Mouse (Mus musculus) heart, embryonic 16.5 days (tissue): ENCODE measurements at regions not wholly inside any gene's neighbourhood (a gene's known extent, or its start where the extent isn't known, plus 50 kb on each side); places are given as distances from the start of the nearest gene placed in this dataset.

Source experiments
- ATAC-seq: fragments of 200-750 bp; cut with Nextera tagmentation; replicated peaks from 2 replicates; pipeline ENCODE4 v1.8.0; 2017; ENCODE audit warnings: moderate number of reproducible peaks; ENCODE audit not compliant: insufficient read depth, low FRiP score; ENCODE audit errors: extremely low read depth
- H3K27ac ChIP-seq: fragments of 300-500 bp; sonication (generic); 2 replicates; pipeline ENCODE4 v1.5.1; 2014; ENCODE audit warnings: mild to moderate bottlenecking, low read length, control low read depth, moderate library complexity
- H3K27me3 ChIP-seq: fragments of 300-500 bp; sonication (generic); 2 replicates; pipeline ENCODE4 v1.6.1; 2014; ENCODE audit warnings: low read length, mixed read lengths; ENCODE audit not compliant: control insufficient read depth, insufficient read depth
- H3K36me3 ChIP-seq: fragments of 300-500 bp; sonication (generic); 2 replicates; pipeline ENCODE4 v1.6.1; 2014; ENCODE audit not compliant: control insufficient read depth, insufficient read depth
- H3K4me1 ChIP-seq: fragments of 300-500 bp; sonication (generic); 2 replicates; pipeline ENCODE4 v1.6.1; 2014; ENCODE audit warnings: low read length, mixed read lengths; ENCODE audit not compliant: control insufficient read depth, insufficient read depth
- H3K4me2 ChIP-seq: fragments of 300-500 bp; sonication (generic); 2 replicates; pipeline ENCODE4 v1.6.1; 2014; ENCODE audit warnings: low read depth, mild to moderate bottlenecking, control low read depth, low read length
- H3K4me3 ChIP-seq: fragments of 300-500 bp; sonication (generic); 2 replicates; pipeline ENCODE4 v1.5.1; 2014; ENCODE audit warnings: mild to moderate bottlenecking, control low read depth, low read length
- H3K9ac ChIP-seq: fragments of 300-500 bp; sonication (generic); 2 replicates; pipeline ENCODE4 v1.6.1; 2014; ENCODE audit warnings: low read length, control low read depth
- H3K9me3 ChIP-seq: fragments of 300-500 bp; sonication (generic); replicated peaks from 2 replicates; pipeline ENCODE4 v1.6.1; 2016; ENCODE audit warnings: low read length; ENCODE audit not compliant: control insufficient read depth
- WGBS: fragments of 180-500 bp; shearing (Covaris S2); extraction: QIAGEN DNeasy Blood & Tissue Kit; methylation state at CpG from one replicate; pipeline ENCODE4 v1.1.7; 2014; 5-methylcytosine and 5-hydroxymethylcytosine counted together

DNA sequence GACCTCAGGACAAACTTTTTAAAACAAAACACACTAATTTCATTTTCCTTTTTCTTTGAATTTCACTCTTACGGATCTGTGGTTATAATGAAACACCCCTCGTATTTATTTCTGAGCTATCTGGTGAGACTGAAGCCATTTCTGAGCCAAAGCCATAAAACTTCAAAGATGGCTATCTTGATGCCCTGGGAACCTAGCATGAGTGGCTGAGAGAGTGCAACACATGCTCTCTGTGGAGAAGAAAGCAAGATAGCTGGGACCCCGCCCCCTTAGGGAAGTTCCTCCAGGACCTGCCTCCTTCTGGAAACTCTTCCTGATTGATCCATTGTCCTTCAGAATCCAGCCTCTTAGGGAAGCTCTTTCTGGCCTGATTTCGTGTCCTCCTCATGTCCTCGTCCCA lies 57.6 kb upstream of the Myb start:
- Histone ChIP-seq H3K36me3 (no peaks in the 10 kb centered on the region), H3K9ac (no peak overlapping the region), H3K4me1 (no peaks in the 10 kb centered on the region), H3K9me3 (0 out of 2 replicates have a peak, but pooled peaks cover 3% of the 10 kb centered on the region), H3K27ac (no peak overlapping the region), H3K27me3 (no peaks in the 10 kb centered on the region), H3K4me3 (no peak overlapping the region), H3K4me2 (no peak overlapping the region)
- no peak for ATAC-seq
- WGBS: 79% methylated on average over 5 of the region's 5 CpGs

DNA sequence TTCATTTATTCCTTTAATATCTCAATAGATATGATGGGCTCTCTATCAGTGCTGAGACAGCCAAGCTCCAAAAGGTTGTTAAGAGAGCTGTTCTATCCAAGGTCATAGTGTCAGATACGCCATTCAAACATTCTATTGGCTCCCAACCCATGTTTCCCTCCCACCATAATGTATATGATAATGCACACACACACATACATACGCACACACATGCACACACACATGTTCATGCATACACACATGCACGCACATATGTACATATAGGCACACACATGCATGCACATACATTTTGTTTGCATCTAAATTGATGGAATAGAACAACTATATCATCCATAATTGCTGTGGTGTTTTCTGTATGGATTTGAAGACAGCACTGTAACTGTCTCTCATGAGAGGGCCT lies 60.0 kb upstream of the Myb start:
- Histone ChIP-seq H3K9me3 (0 out of 2 replicates have a peak, but pooled peaks cover 3% of the 10 kb centered on the region), H3K4me2 (no peak overlapping the region), H3K9ac (no peak overlapping the region), H3K4me3 (no peak overlapping the region), H3K36me3 (no peaks in the 10 kb centered on the region), H3K27ac (no peak overlapping the region), H3K27me3 (no peaks in the 10 kb centered on the region), H3K4me1 (no peaks in the 10 kb centered on the region)
- ATAC-seq: no peak
- 88% methylated on average over 3 of the region's 3 CpGs for WGBS

DNA sequence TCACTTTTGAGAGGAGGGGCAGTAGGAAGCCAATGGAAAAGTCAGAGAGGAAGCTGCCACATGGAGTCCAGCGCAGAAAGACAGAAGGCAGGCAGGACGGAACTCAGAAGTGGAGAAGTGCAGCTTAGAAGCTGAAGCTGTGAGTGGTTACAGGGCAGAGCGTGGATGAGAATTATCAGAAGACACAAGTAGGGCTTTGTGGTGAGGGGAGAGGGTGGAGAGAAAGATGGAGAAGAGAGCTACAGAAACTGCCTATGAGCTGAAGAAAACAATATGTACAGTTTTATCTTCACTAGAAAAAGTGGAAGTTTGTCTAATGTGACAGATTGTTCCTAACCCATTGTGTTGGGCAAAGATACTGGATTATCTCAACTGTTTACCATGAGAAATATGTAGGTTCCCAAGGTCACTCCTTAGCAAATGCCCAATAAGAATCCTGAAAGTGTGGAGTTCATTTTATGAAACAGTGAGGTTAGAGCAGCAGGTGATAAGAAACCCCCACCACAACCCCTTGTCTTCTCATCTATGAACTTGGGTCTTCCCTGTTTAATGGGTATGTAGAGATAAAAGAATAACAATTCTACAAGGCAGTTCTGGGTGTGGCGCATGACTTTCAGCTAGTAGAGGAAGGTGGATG lies 60.6 kb upstream of the Myb start:
- H3K4me1 ChIP-seq: no peaks in the 10 kb centered on the region
- H3K27me3 ChIP-seq: no peaks in the 10 kb centered on the region
- no peak overlapping the region for H3K4me3 ChIP-seq
- 0 out of 2 replicates have a peak, but pooled peaks cover 3% of the 10 kb centered on the region for H3K9me3 ChIP-seq
- no peaks in the 10 kb centered on the region for H3K36me3 ChIP-seq
- no peak for ATAC-seq
- no peak overlapping the region for H3K9ac ChIP-seq
- H3K4me2 ChIP-seq: no peak overlapping the region
- no peak overlapping the region for H3K27ac ChIP-seq
- WGBS: 86% methylated on average over 4 of the region's 4 CpGs

DNA sequence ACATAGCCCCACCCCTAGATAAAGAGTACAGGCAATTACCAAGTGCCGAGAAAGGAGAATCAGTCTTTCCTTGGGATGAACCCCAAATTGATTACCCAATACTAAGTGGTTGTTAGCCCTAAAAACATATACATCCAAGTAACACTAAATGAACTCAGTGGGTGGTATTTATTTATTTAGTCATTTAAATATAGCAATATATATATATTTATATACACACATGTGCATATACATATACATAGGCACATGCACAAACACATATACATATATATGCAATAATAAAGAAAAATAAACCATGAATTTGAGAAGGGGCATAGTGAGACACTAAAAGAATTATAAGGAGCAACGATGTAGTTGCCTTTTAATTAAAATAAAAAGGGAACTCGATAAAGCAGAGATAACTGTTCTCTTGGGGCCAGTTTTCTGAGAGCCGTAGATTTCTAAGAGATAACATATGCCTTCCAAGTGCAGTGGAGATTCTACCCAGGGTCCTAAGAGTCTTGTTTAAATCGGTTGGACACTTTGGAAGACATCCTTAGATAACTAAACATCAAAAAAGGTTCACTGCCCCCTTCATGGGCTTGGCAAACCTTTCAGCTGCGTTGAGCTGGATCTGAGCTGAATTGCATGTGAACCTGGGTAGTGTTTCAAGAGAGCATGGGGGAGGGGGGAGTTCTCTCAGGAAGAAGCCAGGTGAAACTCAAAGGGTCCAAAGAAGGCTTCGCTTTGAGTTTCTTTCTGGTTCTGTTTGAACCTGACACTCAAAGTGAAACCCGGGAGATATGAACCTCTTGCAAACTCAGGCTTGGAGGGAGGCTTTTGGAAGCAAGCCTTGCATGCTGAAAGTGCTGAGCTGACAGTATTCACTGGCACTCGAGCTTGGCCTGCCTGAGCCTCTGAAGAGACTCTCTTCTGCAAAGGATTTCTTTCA lies 61.6 kb upstream of the Myb start:
- Histone ChIP-seq H3K9ac (no peak overlapping the region), H3K9me3 (no peaks in the 10 kb centered on the region), H3K27me3 (no peaks in the 10 kb centered on the region), H3K36me3 (no peaks in the 10 kb centered on the region), H3K4me2 (no peak overlapping the region), H3K27ac (no peak overlapping the region; the same call in 1 of the 2 replicates), H3K4me3 (no peak overlapping the region), H3K4me1 (no peaks in the 10 kb centered on the region)
- 55% methylated on average over 9 of the region's 9 CpGs for WGBS
- no peak; the same call in 1 of the 2 replicates for ATAC-seq

DNA sequence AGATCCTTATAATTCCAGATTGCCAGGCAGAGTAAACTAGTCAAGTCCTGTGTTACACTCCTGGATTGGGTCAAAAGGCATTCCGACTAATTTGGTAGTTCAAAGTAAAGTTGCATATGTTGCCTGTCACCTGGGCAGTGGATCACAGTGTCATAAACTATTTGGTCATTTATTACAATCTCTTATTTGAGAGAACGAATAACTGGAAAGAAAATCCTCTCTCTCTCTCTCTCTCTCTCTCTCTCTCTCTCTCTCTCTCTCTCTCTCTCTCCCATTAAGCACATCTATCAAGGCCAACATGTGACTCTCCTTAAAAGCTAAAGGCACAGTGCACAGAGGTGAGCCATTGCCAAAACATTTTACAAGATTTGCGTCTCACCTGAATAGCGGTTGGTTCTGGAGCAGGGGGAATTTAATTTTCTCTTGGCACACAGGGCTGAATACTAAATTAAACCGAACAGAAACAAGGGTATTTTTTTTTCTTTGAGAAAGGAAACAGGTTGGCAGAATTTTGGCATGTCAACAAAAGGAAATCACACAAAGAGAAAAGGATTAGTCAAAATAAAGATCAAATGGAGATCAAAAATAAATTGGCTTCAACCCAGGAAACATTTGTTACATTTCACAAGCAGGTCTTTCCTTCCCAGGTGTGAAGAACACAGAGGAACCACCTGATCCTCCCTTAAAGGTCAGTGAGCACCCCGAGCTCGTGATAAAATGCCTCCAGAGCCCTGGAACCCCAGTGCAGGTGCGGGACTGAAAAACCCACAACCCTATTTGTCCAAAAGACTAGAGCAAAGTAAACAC lies 62.5 kb upstream of the Myb start:
- no peaks in the 10 kb centered on the region for H3K4me1 ChIP-seq

DNA sequence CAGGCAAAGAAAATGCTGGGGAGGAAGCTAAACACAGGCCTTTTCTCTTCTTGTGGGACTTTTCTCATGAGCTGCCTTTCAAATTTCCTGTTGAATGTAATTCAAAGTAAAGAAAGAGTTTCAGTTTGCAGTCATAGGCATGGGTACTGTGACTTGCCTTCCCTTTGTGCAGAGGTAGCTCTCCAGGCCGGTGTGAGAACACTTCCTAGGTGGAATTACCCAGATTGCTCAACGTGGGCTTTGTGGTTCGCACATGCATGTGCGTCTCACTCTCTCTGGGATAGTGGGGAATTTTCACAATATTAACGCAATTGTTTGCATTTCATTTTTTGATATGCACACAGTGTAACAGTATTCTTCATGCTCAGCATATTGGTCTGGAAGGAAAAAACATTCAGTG lies 63.4 kb upstream of the Myb start:
- Histone ChIP-seq H3K9ac (no peak overlapping the region), H3K4me1 (no peaks in the 10 kb centered on the region), H3K4me3 (no peak overlapping the region), H3K27me3 (no peaks in the 10 kb centered on the region), H3K36me3 (no peaks in the 10 kb centered on the region), H3K4me2 (no peak overlapping the region), H3K9me3 (no peaks in the 10 kb centered on the region), H3K27ac (peak overlapping the region; percentile 37; the same call in 1 of the 2 replicates)
- ATAC-seq: no peak
- 89% methylated on average over 5 of the region's 5 CpGs for WGBS

More for the DNA sequence above, 62.5 kb upstream of the Myb start:
- ATAC-seq: no peak
- H3K27me3 ChIP-seq: no peaks in the 10 kb centered on the region
- WGBS: 73% methylated on average over 8 of the region's 8 CpGs
- H3K9ac ChIP-seq: no peak overlapping the region
- no peak overlapping the region for H3K4me2 ChIP-seq
- no peak overlapping the region for H3K4me3 ChIP-seq
- H3K36me3 ChIP-seq: no peaks in the 10 kb centered on the region
- H3K9me3 ChIP-seq: no peaks in the 10 kb centered on the region
- peak overlapping the region; percentile 16; the same call in 1 of the 2 replicates for H3K27ac ChIP-seq

DNA sequence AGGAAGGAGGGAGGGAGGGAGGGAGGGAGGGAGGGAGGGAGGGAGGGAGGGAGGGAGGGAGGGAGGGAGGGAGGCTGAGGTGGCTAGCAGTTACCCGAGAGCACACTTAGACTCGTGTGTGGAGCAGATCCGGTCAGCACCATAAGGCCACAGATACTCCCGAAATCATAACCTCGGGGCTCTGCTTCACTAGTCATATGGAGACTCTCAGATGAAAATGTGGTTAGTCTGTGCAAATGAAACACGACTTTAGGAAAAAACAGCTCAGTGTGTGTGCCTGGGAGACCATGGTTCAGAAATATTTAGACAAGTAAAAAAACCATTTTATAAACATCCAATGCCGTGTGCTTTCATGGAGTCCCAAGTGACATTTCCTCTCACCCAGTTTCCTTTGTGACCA lies 65.4 kb upstream of the Myb start:
- Histone ChIP-seq H3K4me1 (no peaks in the 10 kb centered on the region), H3K9ac (no peak overlapping the region), H3K4me2 (no peak overlapping the region), H3K36me3 (no peaks in the 10 kb centered on the region), H3K9me3 (no peaks in the 10 kb centered on the region), H3K27ac (no peak overlapping the region), H3K4me3 (no peak overlapping the region), H3K27me3 (no peaks in the 10 kb centered on the region)
- no peak for ATAC-seq
- WGBS: 70% methylated on average over 7 of the region's 7 CpGs

DNA sequence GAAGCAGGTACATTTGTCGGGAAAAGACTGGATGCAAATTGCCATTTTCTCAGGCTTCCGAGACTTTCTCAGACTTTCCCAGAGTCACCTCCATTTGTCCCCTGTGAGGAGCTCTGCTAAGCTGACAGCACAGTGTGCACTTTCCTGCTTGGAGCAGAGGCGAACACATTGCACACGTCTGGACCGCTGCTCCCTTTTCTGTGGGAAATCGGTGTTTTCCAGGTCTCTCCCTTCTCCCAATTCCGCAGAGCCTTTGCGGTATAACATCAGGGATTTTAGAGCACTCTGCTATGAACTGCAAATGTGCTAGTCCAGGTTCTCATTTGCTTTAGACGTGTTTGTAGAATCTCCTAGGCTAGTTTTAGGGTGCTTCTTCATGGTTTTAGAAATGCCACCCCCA lies 67.0 kb upstream of the Myb start:
- Histone ChIP-seq H3K36me3 (no peaks in the 10 kb centered on the region), H3K4me3 (no peak overlapping the region), H3K4me1 (no peaks in the 10 kb centered on the region), H3K4me2 (no peak overlapping the region), H3K27me3 (no peaks in the 10 kb centered on the region), H3K9me3 (no peaks in the 10 kb centered on the region), H3K27ac (no peak overlapping the region), H3K9ac (no peak overlapping the region)
- no peak for ATAC-seq
- 80% methylated on average over 9 of the region's 9 CpGs for WGBS
